Mouse (Mus musculus) CD8-positive naive resting alpha-beta T cell, adult 57 days (primary cell): ENCODE data around the gene 2900026A02Rik. TPM values are rescaled to one million over a fixed set of nuclear protein-coding genes. Genes with fewer than 3 reads are reported as not detected.

Source experiments
- total RNA-seq: library from RNA; stranded (reverse); gene quantifications from one replicate; pipeline ENCODE4 v1.2.4, GENCODE M21; 2023

Gene 2900026A02Rik
- total RNA-seq = 1.6 TPM

GRCm38 (mm10) chr5:113221147-113221865, at the start of gene 2900026A02Rik:
2900026A02Rik (minus strand) TSS chr5:113221236.

GRCm38 (mm10) chr5:113226632-113227102, 5.6 kb upstream of the 2900026A02Rik start, which contains the start of gene Tmem211:
Tmem211 (plus strand) TSS chr5:113226909.

GRCm38 (mm10) chr5:113081439-113081838, 139.6 kb downstream of the 2900026A02Rik start, which contains the start of gene Crybb3:
Crybb3 (minus strand) TSS chr5:113081584.

GRCm38 (mm10) chr5:113070017-113070416, 151.0 kb downstream of the 2900026A02Rik start, which contains the start of gene Crybb2:
Crybb2 (minus strand) TSS chr5:113070117.

Other genes with a start within 250 kb of the 2900026A02Rik start
- 7.3 TPM for gene Grk3, start 205.4 kb downstream of the 2900026A02Rik start, total RNA-seq
- gene Crybb2, start 151.1 kb downstream of the 2900026A02Rik start, total RNA-seq = not detected
- gene Crybb3, start 139.7 kb downstream of the 2900026A02Rik start, total RNA-seq = 0.49 TPM
- gene Tmem211, start 5.7 kb upstream of the 2900026A02Rik start, total RNA-seq = not detected
- not detected for gene Sgsm1, start 89.5 kb upstream of the 2900026A02Rik start, total RNA-seq
- not detected for gene Aym1, start 136.1 kb upstream of the 2900026A02Rik start, total RNA-seq